Mouse (Mus musculus) embryo, embryonic 10 days (tissue): ENCODE measurements around the gene Szt2.

Experiments
- DNase-seq: peaks from one replicate; pipeline ENCODE4 v3.0.0-alpha.2; 2015; ENCODE audit warnings: low spot score

Gene Szt2

DNA sequence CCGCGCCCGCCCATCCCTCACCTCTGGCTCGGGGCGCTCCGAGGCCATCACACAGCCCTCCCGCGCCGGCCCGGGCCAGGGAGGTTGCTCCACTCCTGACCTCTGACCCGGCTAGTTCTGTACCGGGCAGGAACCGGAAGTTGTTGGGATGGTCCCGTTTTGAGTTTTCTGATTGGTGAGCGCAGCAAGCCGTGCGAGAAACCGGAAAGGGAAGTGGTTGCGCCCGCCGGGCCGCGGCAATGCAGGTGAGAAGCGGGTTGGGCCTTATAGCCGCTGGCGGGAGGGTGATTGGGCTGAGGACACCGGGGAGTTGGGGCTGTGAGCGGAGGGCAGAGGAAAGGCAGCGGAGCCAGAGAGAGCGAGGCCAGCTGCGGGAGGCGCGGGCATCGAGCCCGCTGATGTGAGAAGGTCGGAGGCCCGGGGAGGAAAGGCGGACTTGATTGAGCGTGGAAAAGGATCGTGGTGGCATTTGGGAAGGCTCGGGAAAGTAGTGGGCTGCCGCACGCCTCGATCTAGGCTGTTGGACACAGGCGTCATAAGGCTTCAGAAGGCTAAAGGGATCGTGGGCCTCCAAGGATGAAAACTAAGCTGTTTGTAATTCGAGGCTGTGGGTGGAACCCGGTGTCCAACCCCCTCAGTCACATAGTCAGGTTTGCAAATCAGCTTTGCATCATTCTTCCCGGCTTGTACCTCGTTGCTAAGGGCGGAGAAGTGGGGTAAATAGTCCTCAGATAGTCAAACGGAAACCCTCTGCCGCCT lies at the start of gene Szt2, which contains the start of gene Med8:
Gene Szt2, minus strand, starts transcription at position 132 of the 759 bp plus-strand sequence.
Gene Med8, plus strand, starts transcription at position 196 of the 759 bp plus-strand sequence.
- peak; percentile 98 for DNase-seq

DNA sequence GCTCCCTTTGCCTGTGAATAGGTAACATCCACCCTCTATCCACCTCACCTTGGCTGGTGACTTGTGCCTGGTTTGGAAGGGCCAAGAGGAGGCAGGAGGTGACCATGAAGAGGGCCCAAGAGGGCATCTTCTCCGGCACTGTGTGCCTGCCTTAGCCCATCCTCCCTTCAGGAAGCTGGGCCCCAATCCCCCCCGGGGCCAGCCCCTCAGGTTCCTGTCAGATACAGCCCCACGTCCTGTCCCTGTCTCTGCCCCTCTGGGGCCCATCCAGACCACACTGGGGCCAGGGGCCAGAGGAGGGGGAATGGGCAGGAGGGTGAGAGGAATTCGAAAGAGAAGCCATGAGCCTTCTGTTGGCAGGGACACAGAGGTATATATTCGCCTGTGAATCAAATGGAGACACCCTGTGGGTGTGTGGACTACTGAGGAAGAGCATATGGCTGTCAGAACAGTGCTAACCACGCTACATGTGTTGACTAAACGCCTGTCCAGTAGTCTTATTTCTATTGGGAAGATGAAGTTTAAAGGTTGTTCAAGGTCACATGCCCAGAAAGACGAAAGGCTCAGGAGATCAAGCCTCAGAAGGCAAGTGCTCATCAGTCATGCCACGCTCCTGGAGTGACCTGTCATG lies 48.4 kb upstream of the Szt2 start, which contains the start of gene Mpl:
Gene Mpl, minus strand, starts transcription at position 169 of the 631 bp plus-strand sequence.
- no peak for DNase-seq

DNA sequence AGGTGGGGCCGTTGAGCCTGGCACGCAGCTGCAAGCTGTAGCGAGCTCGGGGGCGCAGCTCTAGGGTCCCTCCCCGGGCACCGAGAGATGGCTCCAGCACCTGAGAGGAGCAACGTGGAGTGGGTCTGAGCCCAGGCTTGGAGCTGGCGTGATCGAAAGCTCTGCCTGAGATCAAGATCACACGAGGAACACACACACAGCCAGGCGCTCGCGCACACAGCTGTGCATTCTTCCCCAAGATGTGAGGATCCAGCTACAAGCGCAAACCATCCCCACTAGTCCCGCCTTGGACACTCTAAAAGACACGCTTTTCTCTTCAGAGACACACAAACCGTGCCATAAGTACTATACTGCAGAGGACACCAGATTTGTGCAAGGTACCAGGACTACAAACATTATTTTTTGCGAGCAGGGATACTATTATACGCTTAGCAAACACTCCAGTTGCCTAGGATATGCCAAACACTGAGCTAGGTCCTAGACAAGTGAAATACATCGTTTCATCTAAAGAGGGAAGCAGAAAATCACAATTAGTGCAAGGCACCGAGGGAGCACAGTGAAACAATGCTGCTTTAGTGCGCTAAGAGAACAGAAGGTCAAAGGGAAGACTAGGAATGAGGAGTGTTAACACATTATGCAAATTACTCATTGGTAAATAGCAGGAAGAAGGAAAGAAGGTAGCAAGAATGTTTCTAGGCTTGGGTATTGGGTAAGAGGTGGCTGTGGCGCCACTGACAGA lies 37.5 kb upstream of the Szt2 start:
- peak; percentile 29 for DNase-seq

DNA sequence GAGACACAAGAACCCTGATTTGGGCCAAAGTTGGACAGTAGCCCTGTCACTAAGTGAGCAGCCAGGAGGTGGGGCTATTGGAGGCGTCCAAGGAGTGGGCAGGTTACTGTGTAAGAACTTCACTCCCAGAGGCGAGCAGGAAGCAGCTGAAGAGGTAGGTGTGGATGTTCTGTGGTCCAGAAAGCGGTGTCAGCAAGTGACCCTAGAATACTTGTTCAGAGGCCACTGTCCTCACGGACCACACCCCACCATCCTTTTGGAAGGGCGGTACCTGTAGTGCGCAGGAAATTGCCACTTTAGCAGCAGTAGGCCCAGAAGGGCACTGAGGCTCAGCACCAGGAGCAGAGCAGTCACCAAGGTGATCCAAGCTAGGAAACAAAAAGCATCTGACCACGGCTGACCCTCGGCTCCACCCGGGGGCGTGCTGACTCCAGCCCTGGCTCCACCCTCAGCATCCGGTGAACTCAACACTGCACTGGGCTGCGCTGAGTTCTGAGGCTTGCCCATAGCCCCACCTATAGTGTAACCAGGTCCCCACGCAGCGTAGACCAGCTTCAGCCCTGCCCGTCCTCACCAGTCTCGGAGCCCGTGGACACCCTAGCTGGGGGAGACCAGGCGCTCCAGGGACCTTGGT lies 36.8 kb upstream of the Szt2 start:
- peak; percentile 81 for DNase-seq

DNA sequence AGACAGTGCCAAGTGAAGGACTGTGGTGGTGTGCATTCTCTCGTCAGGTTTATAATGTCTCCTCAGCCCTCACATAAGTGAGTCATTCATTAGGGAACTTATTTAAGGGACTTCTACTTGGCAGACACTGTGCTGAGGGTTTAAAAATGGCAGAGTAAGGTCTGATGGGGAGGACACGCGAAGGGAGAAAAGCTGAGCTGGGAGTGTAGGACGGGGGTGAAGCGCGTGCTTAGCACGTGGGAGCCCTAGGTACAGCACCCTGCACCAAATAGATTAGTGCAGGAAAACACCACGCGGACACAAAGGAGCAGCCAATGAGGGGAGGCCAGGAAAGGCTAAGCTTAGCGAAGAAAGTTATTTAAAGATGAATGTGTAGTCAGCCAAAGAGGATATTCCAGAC lies 36.0 kb upstream of the Szt2 start:
- no peak for DNase-seq

DNA sequence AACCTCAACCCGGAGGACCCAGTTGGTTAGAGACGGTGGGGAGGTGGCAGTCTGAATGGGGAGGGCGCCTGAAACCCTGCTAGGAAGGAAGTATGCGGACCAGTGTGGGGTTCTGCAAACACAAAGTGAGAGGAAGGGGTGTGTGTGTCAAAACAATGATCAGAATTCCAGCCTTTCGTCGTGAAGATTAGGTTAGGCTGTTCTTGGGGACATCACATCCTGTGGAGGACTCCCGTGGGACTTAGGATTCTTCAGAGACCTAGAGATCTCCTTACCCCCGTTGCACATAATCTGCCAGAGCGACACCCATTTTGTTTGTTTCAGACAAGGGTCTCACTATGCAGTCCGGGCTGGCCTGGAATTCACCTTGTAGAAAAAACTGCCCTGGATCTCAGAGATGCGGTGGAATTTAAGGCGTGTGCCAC lies 28.8 kb upstream of the Szt2 start:
- peak; percentile 57 for DNase-seq

DNA sequence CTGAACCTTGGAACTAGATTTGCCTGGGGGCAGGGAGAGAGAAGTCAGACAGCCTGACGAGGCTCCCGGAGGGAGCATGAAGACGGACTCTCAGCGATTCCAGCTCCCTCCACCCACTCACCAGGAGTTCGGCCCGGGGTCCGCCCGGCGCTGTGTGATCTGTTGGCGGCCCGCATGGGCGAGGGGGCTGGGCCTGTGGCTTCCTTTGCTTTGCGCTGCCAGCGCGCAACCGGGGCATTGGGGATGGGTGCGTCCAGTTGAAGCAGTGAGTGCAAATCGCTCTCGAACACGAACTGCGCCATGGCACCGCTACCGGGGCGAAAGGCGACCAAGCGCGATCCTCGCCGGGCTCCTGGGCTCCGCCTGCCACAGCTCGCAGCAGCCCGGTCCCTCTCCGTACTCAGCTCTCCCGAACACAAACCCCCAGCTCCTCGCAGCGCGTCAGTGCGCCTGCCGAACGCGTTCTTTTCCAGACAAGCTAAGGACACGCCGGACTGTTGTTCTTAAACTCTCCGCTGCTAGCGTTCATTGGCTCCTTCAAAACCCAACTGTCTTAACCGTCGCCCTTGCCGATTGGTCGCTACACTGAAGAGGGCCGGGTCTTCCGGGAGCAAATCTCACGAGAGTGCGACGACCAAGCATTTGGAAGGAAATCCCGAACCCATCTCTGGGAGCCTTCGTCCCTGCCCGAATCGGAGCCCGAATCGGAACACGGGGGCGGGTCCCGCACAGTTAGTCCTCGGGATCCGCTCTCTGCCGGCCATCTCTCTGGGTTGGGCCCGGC lies 27.9 kb upstream of the Szt2 start, which contains the start of gene Cdc20:
Gene Cdc20, minus strand, starts transcription at position 533 of the 784 bp plus-strand sequence.
- DNase-seq, result peak; percentile 97

DNA sequence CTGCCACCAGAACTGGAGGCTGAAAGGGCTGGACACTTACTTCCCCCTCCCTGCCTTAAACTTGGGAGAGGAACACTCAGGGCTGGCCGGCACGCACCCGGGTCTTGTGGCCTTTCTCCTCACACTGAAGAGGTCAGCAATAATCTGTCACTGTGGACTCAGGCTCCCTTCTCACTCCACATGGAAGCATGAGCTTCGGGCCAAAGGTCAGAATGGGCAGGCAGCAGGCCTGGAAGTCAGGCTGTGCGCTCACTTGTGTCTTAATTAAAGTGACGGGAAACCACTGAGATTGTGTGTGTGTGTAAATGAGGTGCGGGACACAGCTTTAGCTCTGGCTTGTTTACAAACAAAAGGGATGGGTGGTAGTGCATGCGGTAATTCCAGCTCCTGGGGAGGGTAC lies 23.3 kb upstream of the Szt2 start:
- peak; percentile 44 for DNase-seq

DNA sequence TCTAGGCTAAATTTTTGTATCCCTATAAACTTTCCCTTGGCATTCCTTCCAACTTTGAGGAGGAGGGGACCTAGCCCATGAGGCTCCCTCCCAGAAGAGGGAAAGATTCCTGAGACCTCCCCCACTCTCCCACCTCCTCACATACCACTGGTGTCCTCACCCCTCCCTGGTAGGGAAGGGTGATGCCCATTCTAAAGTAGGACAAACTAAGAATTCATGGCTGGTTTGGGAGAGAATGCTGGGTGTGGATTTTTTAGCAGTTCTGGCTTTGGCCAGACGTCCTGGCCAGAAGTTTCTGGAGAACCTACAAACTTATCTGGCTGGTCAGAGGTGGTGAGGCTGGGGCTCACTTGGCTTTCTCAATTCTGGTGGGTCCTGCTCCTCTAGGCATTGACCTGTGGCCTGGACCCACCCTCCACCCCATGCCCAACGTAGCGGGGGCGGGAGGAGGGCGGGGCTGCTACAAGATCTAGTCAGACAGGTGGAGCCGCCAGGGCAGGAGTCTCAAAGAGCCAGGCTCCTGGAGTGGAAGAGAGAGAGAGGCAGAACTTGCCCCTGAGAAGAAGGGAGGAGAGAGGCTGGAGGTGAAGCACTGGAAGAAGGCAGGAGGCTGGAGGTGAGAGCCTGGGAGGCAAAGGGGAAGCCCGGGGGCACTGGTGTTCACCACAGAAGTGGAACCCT lies 20.3 kb upstream of the Szt2 start:
- no peak for DNase-seq

DNA sequence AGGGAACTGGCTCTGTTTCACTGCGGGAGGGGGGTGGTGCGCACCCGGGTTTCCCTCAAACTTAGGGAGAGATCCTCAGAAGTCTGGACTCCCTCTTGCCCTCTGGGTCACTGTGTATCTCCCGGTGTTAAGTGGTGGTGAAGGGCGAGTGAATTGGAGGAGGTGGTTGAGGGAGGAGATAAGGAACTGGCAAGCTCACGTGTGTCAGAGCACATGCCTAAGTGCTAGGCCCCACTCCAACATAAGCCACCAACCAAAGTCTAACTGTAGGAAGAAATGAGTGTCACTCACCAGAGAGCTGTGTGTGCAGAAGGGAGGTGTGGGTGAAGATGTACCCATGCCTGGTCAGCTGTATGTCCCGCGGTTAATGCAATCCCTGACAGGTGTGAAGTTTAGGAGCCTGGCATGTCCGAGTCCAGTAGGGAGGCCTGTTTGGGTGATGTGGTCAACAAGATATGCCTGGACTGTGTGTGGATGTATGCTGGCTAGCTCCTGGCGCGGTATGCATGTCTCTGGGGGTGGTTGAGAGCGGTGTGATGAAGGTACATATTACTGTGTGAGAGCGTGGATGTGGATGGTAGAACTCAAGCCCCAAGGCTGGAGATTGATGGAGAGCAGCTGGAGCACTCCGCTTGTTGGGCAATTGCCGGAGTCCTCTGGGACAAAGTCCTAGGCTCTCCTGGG lies 19.6 kb upstream of the Szt2 start:
- DNase-seq, result peak; percentile 32

DNA sequence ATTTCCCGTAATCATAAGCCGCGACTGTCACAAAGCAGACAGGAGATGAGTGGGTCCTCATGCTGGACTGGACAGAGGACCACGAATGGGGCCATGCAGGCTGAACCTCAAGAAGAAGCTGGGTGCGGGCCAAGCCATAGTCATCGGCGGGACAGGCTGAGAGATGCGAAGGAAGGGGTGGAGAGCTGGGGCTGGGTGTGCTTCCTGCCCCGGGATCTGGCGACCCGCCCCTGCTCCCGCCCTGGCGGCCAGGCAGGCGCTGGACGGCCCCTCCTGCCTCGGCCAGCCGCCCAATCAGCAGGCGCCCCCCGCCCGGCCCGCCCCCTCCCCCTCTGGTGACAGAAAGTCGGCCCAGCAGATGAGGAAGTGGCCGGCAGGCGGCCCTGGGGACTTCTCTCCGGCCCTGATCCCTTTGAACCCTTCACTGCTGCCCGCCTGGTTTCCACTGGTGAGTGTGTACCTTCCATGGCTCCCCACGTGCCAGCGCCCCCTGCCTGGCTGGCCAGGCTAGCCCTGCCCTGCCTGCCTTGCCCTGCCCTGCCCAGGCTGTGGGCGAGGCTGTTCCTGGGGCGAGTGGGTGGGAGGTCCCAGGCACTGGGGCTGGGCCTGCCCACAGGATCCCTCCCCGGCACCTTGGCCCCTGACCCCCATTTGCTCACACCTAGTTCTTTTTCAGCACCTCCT lies 18.8 kb upstream of the Szt2 start, which contains the start of gene Elovl1:
Gene Elovl1, plus strand, starts transcription at position 326 of the 684 bp plus-strand sequence.
- peak; percentile 90 for DNase-seq

DNA sequence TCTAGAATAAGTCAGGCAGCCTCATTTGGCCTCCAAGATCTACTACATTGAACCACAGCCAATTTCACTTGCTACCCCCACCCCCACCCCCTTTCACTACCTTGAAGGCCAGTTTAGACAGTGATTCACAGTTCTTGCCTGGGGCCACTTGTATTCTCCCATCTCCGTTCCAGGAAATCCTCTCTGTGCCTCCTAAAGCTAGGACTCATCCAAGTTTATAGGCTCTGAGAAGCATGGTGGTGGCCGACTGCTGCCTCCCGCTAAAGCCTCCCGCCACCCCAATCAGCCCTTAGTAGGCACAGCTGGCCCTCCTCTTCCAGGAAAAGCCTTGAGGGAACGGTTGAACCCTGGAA lies 18.3 kb upstream of the Szt2 start:
- DNase-seq, result no peak

DNA sequence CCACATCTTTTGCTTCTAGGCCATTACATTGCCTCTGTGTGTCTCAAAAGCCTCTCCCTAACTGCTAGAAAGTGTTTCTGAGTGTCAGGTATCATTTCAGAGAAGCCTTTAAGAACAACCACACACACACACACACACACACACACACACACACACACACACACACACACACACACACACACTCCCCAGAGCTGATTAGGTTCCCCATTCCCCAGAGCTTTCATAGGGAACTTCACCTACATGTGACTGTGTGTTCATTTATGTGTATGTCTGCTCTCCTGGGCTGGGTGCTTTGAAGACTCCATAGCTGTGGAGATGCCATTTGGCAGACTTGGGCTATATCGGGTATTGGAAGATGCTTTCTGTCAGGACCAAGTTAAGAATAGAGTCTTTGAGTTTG lies 16.3 kb upstream of the Szt2 start:
- DNase-seq, result no peak

DNA sequence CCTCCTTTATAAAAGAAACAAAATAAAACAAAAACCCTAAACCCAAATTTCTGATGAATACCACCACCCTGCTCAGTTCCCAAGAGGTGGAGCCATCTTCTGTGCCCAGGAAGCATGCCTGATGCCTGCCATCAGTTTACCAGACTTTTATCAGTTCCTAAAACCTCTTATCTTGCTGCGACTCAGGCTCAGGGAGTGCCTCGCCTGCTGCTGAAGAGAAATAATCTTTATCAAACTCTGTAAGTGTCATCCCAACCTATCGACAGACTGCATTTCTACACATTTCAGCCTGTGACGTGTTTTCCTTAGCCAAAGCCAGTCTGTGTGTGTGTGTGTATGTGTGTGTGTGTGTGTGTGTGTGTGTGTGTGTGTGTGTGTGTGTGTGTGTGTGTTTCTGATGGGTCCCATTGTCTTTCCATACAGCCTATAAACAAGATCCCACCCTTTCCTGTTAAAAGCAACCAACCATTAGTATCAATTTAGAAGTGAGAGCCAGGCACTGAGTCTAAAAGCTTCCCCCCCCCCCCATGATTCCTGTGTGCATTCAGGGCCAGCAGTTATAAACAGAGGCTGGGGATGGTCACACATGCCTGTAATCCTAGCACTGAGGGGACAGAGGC lies 15.6 kb upstream of the Szt2 start:
- no peak for DNase-seq

DNA sequence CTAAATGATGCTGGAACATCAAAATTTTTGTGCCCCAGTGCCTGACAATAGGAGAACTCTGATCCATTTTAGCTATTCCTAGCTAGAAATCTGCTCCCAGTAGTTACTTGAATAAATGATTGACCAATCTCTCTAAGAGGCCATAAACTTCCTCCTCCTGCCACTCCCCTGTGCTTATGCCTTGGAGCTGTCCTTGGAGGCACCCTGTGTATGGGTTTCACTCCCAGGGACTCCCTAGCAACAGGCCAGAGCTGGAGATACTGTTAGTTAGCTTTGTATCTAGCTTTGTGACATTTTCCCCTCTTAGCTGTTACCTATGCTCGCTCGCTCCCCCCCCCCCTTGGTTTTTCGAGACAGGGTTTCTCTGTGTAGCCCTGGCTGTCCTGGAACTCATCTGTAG lies 12.3 kb upstream of the Szt2 start:
- DNase-seq, result no peak

DNA sequence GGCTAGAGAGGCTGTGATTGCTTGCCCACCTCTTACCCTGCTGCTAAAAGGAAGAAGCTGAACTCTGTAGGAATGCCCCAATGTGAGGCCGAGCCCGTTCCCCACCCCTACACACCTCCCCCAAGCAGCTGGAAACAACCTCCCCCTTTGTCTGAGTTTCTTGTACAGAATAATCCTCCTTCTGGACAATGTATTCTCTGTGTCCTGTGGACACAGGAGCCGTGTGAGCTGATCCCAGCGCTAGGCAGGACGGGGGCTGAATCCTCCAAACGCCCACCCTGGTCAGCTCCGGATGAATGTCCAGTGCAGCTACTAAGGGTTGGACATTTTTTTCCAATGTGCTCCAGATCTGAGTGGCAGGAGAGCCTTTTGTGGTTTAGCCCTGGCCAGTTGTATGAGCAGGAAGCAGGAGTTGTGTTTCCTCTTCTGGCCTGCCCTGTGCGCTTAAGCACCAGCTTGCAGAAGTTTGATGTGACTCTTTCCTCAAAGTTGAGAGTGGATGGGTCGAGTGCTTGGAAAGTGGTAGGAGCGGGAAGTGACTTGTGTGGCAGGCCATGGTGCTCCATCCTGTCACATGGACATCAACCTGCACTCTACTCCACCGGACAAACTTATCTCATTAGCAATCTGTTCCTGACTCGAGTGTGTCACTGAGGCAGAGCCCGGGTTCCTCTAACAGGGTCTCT lies 8.2 kb upstream of the Szt2 start:
- no peak for DNase-seq

DNA sequence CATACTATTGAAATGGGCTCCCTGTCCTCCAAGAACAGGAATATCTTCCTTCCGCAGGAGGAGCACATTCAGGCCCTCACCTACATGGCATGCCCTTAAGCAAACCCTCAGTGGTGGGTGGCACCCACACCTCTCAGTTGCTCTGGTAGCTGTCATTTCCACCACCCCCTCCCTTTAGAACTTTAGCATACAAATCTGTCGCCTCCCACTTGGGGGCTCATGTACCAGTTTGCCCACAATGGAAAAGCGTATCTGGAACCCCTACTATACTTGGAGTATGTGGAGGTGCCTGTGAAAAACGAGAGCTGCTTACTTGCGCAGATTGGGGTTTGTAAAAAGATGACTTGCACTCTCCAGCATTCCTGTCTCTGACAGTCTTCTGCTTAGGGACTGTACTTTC lies 7.3 kb upstream of the Szt2 start:
- DNase-seq, result no peak

DNA sequence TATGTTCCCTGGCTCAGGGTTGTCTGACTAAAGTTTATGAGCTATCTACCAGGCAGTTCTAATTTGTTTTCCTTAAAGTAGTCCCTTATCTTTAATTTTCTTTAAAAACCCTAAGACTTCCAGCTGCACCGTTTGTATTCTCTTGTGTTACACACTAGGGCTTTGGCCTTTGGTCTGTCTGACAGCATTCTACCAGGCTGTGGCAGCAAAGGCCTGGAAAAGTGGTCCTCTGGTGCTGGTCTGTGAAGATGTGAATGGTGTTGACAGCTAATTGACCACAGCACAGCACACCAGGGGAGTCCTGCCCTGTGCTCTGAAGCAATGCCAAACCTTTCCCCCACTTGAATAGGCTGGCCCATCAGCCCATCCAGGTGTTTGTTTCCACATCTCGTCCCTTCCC lies 6.7 kb upstream of the Szt2 start:
- DNase-seq, result no peak

DNA sequence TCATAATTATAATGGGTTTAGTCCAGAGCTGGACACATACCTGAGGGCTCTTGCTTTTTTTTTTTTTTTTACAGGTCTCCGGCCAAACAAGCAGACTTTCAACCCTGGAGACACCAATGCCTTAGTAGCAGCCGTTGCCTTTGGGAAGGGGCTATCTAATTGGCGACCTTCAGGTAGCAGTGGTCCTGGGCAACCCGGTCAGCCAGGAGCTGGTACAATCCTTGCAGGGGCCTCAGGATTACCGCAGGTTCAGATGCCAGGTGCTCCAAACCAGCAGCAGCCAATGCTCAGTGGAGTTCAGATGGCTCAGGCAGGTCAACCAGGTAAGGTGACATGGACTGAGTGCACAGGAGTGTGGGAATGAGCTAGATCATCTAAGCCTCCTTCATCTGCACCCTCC lies 4.5 kb upstream of the Szt2 start:
- no peak for DNase-seq
